Mouse (Mus musculus): Measurements from ENCODE around the gene Spata31d1a.

GRCm38 (mm10) chr13:59660371-59660770 is 49.8 kb downstream of the Spata31d1a start:
- no peak for TF ChIP-seq CTCF (IDR thresholded peaks at IDR 0.05; ENCODE audit: low read depth, low read length)
- no peak for TF ChIP-seq GATA1 (IDR thresholded peaks at IDR 0.05; ENCODE audit: borderline replicate concordance, low read length)

All from G1E (cell line).